Mouse (Mus musculus) retina, postnatal 1 day (tissue): ENCODE data around the gene Rab40c.

ENCODE experiments used
- DNase-seq: peaks from one replicate; pipeline ENCODE4 v3.0.0-alpha.2; 2012

Rab40c gene

DNA sequence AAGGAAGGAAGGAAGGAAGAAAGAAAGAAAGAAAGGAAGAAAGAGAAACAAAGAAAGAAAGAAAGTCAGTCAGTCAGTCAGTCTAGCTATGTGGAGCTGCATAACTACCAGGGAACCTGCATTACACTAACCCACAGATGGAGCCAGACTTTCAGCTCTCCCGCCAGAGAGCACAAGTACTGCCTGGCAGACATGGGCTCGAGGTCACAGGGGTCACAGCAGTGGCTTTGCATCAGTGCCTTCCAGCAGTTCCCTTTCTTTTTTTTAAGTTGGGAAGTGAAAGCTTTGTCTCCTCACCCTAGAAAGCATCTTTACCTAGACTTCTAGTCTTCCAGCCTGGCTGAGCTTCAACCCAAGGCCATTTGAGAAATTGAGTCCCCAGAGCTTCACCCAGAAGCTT lies 24.1 kb downstream of the Rab40c start:
- DNase-seq: peak; percentile 34

DNA sequence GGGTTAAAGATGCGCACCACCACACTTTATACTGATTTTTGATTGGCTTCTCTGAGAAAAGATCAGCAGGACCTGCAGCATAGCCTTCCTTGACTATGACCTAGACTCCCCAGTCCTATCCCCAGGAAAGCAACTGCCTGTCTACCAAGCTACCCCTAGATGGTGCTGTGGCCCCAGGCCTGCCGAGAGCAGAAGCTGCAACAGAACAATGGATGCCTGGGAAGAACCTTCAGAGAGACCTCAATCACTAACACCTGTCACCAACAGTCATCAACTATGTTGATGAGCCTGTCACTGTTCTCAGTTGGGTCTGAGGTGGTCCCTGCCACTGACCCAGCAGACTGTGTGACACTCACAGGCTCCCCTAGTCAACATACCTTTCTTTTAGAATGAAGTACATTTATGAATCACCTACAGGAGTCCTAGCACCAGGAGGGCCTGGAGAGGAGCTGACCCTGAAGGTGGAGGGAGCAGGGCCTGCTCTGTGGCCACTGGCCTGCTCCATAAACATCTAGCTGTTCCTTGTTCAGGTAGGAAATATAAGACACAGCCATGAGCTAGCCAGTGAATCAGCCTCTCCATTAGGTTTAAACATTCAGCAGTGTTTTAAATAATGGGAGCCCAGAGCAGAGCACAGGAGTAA lies 25.4 kb downstream of the Rab40c start:
- DNase-seq: peak; percentile 88

DNA sequence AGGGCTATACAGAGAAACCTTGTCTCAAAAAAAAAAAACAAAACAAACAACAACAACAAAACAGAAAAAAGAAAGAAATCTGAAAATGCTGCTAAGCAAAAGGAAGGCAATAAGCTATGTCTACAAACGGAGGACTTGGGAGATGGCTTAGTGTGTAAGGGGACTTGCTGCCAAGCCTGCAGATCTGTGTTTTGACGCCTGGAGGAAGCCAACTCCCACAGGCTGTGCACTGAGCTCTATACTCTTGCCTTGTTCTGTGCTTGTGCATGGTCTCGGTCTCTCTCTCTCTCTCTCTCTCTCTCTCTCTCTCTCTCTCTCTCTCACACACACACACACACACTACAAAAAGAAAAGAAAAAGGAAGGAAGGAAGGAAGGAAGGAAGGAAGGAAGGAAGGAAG lies 30.7 kb downstream of the Rab40c start:
- no peak for DNase-seq

DNA sequence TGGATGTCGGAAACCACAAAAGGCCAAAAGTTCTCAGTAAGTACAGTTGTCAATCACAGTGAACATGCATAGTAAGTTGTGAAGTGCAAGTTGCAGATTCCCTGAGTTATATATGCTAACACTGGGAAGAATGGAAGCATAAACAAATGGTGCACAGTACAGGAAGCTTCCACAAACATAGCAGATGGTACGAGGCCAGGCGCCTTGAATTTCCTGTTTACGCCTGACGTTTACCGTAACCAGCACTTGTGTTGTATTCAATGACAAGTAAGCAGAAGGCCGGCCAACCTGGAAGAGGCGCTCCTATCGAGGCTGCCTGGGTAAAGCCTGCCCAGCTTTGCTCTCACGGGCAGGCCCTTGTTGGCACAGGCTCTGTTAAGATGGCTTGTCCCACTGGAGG lies 32.1 kb downstream of the Rab40c start:
- DNase-seq: no peak

DNA sequence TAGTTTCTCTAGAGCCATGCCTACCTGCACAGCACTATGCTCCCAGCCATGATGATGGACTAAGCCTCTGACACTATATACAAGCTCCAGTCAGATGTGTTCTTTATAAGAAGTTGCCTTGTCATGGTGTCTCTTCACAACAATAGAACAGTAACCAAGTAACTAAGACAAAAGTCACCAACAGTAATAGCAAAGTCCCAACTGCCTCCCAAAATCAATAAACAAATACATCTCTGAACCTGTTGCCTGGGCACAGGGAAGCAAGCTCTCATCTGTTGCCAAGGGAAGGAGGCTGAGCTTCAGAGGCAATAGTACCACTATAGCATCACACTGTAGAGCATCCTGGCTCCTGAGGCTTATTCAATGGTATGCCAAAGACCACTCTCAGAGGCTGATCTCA lies 32.7 kb downstream of the Rab40c start:
- no peak for DNase-seq

DNA sequence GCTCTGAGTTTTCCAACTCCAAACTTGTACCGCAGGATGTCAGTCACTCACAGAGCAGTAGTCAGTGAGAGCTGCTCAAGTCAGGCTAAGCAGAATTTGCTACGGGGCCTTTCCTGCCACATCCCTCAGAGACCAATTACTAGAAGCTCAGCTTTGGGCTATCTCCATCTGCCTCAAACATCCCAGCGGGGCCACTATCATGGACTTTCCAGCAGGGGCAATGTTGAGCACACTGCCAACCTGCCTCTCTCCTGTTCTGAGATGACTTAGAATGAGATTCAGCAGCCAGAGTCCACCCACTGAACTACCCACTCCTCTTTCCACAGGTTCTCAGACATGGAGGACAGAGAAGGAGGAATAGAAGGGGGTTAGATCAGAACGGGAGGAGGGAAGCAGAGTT lies 33.9 kb downstream of the Rab40c start:
- DNase-seq: peak; percentile 62

DNA sequence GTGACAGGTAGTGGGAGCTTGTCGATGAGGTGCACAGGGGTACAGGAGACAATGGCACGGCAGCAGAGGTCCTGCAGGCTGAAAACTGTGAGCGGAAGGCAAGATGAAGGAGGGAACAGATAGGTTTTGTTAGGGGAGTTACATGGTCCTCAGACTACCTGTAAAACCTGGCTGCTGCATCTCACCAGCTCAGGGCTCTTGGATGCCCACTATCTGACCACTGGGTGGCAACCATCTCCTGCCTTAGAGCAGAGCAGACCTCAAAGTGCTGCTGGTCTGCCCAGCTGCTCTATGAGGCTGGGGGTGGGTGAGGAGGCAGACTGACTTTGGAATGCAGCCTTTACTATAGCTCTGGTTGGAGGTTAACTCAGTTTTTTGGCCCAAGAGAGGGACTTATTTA lies 35.7 kb downstream of the Rab40c start:
- DNase-seq: no peak

DNA sequence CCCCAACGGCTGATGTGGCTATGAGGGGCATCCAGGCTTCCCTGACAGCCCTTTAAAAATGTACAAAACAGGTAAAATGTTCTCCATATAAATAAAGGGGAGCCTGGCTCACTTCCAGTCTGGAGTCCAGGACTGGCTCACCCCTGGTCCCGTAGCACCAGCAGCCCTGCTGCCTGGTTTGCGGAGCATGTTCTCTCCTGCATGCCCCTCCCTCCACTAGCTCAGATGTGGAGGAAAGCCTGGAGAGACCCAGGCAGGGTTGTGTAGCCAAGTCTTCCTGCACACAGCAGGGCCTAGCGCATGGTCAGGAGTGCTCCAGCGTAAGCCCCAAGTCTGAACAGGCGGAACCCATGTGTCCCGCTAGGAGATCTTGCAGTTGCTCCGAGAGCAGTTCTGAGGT lies 36.3 kb downstream of the Rab40c start:
- DNase-seq: no peak

DNA sequence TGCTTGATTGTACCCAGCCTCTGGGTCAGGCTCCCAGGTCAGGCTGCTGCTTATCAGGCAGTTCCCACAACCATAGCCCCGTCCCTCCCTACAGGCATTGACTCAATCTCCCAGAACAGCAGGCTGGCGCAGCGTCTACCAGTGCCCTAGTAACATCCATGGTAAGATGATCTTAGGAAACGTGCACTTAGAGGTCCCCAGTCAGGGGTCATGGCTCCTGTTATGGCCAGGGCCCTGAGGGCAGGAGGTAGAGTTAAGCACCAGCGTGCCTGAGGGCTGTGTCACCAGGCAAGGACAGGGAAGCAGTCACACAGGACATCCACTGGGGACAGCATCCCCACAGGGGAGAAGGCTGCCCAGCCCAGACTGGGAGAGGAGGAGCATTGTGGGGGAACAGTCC lies 37.2 kb downstream of the Rab40c start:
- DNase-seq: no peak

DNA sequence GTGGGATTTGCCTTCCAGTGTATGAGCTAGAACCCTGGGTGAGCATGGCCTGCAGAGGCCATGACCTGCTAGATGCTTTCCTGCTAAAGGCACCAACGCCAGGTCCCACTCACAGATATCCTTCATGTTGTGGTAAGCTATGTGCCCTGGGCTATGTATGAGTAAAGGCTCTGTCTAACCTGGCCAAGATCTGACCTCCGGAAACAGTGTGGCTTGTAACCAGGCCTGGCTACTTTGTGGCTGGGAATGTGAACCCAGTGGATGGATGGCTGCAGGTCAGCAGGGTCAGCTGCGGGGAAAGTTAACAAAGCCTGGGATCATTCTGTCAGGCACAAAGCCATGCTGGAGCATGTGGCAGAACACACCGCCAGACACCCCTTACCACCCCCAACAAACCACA lies 37.8 kb downstream of the Rab40c start:
- no peak for DNase-seq

DNA sequence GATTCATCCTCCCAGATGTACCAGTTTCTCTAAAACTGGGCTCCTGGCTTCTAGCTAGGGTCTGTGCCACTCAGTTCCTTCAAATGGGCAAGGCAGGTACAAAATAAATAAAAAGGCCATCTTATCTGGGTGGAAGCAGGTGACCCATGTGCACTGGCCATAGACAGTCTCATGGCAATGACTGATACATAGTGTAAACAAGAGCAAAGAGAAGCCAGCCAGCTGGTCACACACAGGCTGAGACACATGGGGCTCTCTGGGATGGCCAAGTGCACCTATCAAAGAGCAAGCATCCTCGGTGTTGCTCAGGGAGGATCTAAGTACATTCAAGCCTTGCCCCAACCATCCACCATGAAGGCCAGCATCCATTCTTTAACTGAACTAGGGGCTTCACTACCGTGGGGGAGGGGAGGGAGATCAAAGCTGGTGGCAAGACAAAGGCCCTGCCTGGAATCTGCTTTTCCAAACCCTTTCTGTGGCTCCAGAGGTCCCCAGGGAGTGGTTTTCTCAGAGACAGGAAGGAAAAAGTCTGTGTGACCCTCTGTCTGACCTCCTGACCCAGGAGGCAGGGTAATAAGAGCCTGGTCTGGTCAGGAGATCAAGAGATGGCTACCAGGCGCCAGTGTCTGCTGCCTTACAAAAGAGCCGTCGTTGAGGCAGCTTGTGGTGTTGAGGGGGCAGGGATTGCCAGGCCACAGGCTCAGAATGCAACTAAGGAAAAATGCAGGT lies 38.5 kb downstream of the Rab40c start:
- no peak for DNase-seq

DNA sequence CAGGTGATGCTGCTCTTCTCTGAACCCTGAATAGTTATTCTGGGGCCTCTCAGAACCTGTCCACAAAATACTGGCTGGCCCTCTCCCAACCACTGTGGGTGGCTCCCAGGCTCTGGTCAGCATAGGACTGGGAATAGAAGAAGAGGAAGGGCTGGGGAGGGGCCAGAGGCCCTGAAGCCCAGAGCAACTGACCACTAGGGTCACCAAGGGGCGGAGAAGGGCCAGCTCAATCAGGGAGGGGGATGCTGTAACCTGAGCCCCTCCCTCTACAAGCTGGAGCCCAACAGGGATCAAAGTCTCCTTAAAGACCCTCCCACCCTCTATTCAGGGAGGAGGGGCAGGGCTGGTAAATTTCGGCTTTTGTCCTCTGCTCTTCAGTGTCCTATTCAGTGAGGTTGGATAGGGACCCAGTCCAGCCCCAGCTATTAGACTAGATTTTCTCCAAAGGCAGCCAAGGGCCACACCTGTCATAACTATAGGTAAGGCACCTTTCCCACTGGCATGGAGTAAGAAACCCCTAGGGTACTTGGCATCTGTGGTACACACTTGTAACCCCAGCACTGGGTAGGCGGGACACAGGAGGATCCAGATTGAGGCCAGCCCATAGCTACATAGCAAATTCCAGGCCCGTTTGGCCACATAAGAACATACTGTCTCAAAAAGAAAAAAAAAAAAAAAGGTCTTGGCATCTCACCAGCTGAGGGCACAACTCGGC lies 39.2 kb downstream of the Rab40c start, which contains the start of gene Wfikkn1:
Gene Wfikkn1 (minus strand): TSS at position 663 of the 715 bp plus-strand sequence.
- no peak for DNase-seq

DNA sequence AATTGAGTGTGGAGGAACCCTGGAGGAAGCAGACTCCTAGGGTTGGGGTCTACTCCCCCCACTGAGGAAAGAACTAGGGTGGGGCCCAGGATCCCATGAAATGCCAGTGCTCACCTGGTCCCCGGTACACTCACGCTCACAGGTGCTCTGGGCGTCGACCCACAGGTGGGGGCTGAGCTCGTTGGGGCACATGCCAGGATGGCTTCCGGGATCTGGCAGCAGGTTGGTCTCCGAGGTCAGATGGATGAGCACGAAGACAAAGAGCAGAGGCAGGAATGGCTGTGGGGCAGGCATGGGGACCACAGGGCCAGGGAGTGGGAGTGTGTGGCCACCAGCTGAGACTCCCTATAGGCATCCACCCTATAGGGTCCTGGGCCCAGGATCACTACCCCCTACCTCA lies 39.8 kb downstream of the Rab40c start:
- no peak for DNase-seq

DNA sequence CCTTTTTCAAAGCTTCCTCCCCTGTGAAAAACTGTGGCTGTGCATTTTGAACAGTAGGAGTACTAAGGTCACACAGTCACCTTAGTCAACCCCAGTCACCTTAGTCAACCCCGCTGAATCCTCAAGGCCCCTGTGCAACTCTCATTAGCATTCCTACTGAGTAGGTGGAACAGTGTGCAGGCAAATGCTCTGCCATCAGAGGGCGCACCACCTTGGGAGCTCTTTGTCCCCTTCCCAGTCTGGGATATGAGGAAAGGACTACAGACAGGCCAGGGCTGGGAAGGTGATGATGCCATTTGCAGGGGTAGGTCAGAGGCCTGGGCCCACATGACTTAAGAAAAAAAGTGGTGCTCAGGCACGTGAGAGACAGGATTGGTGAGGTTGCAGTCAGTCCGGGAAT lies 40.3 kb downstream of the Rab40c start:
- no peak for DNase-seq

DNA sequence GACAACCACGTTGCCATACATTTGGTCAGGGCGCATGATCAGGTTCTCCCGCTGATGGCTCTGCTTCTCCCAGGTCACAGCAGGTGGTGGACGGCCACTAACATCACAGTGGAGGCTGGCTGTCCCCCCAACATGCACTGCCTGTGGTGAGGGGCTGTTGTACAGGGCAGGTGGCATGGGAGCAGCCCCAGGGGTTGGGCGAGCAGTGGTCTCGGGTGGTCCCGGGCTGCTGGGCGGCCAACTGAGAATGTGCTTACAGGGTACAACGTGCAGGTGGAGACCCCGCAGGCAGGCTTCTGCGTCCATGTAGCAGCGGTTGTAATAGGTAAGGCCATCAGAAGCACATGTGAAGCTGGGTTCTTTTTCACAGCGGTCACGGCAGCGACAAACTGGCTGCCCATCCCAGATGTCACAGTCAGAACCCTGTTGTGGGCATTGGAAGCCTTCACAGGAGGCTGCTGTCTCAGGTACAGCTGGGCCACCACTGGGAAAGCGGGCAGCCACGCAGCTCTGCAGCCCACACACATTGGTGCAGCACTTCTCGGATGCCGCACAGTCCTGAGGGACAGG lies 40.8 kb downstream of the Rab40c start:
- DNase-seq: no peak

DNA sequence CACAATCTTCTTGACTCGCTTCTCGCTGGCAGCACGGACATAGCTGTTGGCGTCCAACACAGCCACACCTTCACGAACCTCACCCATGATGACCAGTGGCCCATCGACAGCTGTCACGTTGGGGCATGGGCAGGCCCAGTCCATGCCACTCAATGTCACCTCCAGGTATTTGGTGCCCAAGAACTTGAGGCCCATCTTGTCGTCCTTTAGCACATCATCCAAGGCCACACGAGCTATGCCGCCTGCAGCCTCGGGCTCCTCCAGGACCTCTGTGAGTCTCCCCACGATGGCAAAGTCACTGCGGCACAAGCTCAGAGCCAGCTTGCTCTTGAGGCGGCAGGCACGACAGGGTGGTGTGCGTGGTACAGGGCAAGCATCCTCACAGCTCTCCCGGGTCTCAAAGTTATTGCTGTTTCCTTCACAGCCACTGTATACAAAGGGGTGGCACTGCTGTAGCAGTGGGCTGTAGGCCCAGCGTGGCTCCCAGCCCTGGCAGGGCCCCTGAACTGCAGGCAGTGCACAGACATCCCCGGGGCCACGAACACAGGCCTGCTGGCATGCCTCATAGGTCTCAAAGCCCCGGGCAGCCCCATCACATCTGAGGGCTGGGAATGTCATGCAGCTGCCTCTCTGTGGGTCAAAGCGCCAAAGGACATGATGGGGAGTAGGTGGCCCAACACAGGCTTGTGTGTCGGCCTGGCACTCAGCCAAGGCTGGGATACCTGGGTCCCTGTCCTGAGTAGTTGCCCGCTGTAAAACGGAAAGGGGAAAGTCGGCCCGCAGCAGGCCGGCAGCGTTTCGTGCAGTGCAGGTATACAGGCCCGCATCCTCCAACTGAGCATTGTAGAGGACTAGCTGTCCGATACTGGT lies 41.6 kb downstream of the Rab40c start:
- DNase-seq: no peak

DNA sequence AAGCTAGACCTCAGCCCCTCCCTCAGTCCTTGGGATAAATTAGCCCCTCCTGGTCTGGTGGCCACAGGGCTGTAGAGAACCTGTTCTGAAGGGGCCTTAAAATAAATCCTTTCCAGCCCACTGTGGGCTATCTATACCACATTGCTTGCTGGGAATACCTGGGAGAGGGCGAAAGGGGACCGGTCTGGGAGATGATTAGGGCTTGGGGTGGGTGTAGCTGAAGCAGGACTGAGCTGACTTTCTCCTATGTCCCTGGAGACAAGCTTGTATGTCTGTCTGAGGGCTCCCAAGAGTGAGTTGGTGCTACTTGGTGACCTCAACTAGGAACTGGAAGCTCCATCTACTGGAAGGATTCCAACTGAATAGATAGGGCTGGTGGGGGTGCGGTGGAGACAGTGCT lies 42.5 kb downstream of the Rab40c start:
- DNase-seq: no peak

DNA sequence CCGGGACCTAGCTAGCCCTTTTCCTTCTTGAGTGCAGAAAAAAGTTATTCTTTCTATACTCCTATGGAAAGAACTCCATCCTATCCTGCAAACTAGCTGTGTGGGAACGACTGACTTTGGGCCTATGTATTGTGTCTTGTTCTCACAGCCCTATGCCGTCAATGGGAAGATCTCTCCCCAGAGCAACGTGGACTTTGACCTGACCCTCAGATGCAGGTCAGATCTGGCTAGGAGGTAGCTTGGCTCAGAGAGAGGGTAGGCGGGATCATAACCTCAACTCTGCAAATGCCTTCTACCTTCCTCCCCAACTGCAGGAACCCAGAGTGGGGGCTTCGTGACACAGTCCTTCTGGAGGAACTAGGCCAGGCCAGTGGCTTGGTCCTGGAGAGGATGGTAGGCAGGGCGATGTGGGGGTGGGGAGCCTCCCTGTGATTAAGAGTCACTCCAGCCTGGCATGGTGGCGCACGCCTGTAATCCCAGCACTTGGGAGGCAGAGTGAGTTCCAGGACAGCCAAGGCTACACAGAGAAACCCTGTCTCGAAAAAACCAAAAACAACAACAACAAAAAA lies 43.1 kb downstream of the Rab40c start:
- no peak for DNase-seq

DNA sequence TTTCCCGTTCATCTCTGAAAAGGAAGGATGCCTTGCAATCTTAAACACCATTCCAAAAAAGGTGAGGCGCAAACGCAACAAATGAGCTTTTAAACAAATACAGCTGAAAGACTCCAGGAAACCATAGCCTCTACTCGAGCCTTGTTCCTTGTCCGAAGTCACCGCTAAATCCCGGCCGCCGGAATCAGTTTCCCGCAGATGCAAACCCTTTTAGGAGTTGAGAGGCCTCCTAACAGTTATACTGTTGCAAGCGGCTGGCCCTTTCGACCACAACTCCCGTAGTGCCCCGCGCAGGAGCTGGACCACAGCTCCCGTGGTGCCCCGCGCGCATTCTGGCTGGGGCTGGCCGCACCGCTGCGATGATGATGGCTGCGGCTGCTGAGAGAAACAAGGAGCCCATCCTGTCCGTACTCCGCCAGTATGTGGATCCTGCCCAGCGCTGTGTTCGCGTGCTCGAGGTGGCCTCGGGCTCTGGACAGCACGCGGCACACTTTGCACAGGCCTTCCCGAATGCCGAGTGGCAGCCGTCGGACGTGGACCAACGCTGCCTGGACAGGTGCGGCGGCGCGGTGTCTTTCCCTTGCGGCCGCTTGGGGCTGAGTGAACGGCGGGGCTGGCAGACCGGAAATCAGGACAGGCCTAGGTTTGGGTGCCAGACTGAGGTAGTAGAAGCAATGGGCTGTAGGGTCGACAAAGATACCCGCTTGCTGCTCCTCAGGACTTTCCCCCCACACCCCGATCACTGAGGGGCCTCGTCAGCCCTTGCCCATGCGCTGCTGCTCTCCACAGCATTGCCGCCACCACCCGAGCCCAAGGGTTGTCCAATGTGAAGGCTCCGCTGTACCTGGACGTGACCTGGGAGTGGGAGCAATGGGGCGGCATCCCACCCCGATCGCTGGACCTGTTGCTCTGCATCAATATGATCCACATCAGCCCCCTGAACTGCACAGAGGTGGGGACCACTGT lies 44.1 kb downstream of the Rab40c start:
- DNase-seq: peak; percentile 92

DNA sequence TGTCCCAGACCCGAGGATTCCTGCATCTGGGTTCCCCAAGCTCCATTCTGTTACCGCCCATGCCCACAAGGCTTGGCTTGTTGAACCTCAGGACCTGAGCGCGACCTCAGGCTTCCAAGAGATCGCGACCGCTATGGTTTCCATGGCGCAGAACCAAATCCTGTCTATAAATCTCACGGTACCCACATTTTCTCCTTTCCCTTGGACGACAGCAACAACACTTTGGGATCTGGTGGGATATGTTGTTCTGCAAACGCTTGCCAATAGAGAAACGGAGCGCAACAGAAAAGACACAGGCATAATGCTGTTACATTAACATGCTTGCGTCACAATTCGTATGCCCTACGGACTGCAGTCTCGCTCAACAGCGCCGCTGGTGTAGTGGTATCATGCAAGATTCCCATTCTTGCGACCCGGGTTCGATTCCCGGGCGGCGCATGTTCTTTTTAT lies 44.8 kb downstream of the Rab40c start, which contains the start of gene Mettl26:
Gene Mettl26 (plus strand): TSS at position 354 of the 450 bp plus-strand sequence.
- DNase-seq: peak; percentile 91

DNA sequence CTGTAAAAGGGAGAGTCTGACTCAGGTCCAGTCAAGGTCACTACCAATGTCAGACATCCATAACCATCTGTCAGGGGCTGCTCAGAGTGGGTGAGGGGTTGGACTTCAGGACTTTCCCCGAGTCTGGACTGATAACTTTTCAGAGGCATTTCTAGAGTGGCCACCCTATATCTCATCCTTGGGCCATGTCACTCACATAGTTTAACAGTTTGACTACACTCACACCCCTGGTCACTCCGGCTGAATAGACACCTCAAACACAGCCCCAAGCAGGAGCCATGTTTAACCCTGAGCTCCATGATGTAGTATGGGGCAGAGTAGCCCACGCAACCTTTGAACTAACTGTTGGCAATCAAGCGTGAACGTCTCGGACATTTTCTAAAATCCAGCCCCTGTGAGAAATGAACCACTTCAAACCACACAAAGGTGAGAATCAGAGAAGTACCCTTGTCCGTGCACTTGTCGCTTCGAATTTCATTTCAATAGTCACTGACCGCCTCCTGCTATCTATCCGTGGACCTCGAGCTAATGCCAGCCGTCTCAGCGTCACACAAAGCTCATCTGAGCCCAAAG lies 45.3 kb downstream of the Rab40c start:
- no peak for DNase-seq
